Mouse (Mus musculus): ENCODE data around the gene Arl8b.

Gene Arl8b

GRCm38 (mm10) chr6:108784796-108785195 is 1.9 kb downstream of the Arl8b start:
- ATAC-seq (ENCODE audit: low TSS enrichment) = no peak

- ATAC-seq (ENCODE audit: low TSS enrichment) = no peak
Measured at GRCm38 (mm10) chr6:108785551-108785950, 2.7 kb downstream of the Arl8b start.

GRCm38 (mm10) chr6:108791498-108791897 is 8.6 kb downstream of the Arl8b start:
- no peak for ATAC-seq (ENCODE audit: low TSS enrichment)

- ATAC-seq (ENCODE audit: low TSS enrichment) = no peak
Measured at GRCm38 (mm10) chr6:108795912-108796311, 13.0 kb downstream of the Arl8b start.

- ATAC-seq (ENCODE audit: low TSS enrichment) = no peak
Measured at GRCm38 (mm10) chr6:108796706-108797105, 13.8 kb downstream of the Arl8b start.

GRCm38 (mm10) chr6:108805194-108805593 is 22.3 kb downstream of the Arl8b start:
- peak; percentile 90 for ATAC-seq (ENCODE audit: low TSS enrichment)

- no peak for ATAC-seq (ENCODE audit: low TSS enrichment)
Measured at GRCm38 (mm10) chr6:108805871-108806270, 23.0 kb downstream of the Arl8b start.

GRCm38 (mm10) chr6:108807446-108807845 is 24.5 kb downstream of the Arl8b start:
- no peak for ATAC-seq (ENCODE audit: low TSS enrichment)

- no peak for ATAC-seq (ENCODE audit: low TSS enrichment)
Measured at GRCm38 (mm10) chr6:108808786-108809185, 25.9 kb downstream of the Arl8b start.

- ATAC-seq (ENCODE audit: low TSS enrichment) = peak; percentile 6; the same call in 1 of the 2 replicates
Measured at GRCm38 (mm10) chr6:108810237-108810636, 27.3 kb downstream of the Arl8b start.

- ATAC-seq (ENCODE audit: low TSS enrichment) = no peak
Measured at GRCm38 (mm10) chr6:108812134-108812533, 29.2 kb downstream of the Arl8b start.

- ATAC-seq (ENCODE audit: low TSS enrichment) = peak; percentile 89
Measured at GRCm38 (mm10) chr6:108817510-108817909, 34.6 kb downstream of the Arl8b start.

- no peak for ATAC-seq (ENCODE audit: low TSS enrichment)
Measured at GRCm38 (mm10) chr6:108824816-108825545, 42.1 kb downstream of the Arl8b start.

GRCm38 (mm10) chr6:108826070-108826469 is 43.2 kb downstream of the Arl8b start:
- no peak for ATAC-seq (ENCODE audit: low TSS enrichment)

GRCm38 (mm10) chr6:108827336-108827920 is 44.5 kb downstream of the Arl8b start:
- no peak for ATAC-seq (ENCODE audit: low TSS enrichment)

GRCm38 (mm10) chr6:108828234-108828868 is 45.5 kb downstream of the Arl8b start, which contains the start of gene Edem1:
TSS of gene Edem1 (plus strand) at chr6:108828641.
- peak; percentile 88 for ATAC-seq (ENCODE audit: low TSS enrichment)

- ATAC-seq (ENCODE audit: low TSS enrichment) = peak; percentile 48
Measured at GRCm38 (mm10) chr6:108828872-108829271, 46.0 kb downstream of the Arl8b start.

- no peak for ATAC-seq (ENCODE audit: low TSS enrichment)
Measured at GRCm38 (mm10) chr6:108829386-108830370, 46.8 kb downstream of the Arl8b start.

- no peak for ATAC-seq (ENCODE audit: low TSS enrichment)
Measured at GRCm38 (mm10) chr6:108832170-108832569, 49.3 kb downstream of the Arl8b start.

GRCm38 (mm10) chr6:108832989-108833388 is 50.1 kb downstream of the Arl8b start:
- ATAC-seq (ENCODE audit: low TSS enrichment) = no peak

GRCm38 (mm10) chr6:108833963-108834697 is 51.2 kb downstream of the Arl8b start:
- ATAC-seq (ENCODE audit: low TSS enrichment) = no peak
